Mouse (Mus musculus) lung, embryonic 14.5 days (tissue): ENCODE results near the gene Rftn1. TPM values are rescaled to one million over a fixed set of nuclear protein-coding genes. Genes with fewer than 3 reads are reported as not detected.
A peak's percentile ranks its signal among the peaks of the same experiment; 100 is the strongest.

ENCODE experiments used
- ATAC-seq: fragments of 200-750 bp; cut with Nextera tagmentation; 2 replicates; pipeline ENCODE4 v1.8.0; 2017; ENCODE audit warnings: mild to moderate bottlenecking, moderate TSS enrichment, moderate library complexity; ENCODE audit not compliant: insufficient read depth
- DNase-seq: peaks from one replicate; pipeline ENCODE4 v3.0.0-alpha.2; 2015
- H3K27ac ChIP-seq: fragments of 300-500 bp; sonication (generic); 2 replicates; pipeline ENCODE4 v1.5.1; 2014; ENCODE audit warnings: low read depth, mild to moderate bottlenecking, moderate library complexity
- H3K27me3 ChIP-seq: fragments of 300-500 bp; sonication (generic); 2 replicates; pipeline ENCODE4 v1.6.1; 2014; ENCODE audit warnings: low read length, control low read depth; ENCODE audit not compliant: insufficient read depth
- H3K36me3 ChIP-seq: fragments of 300-500 bp; sonication (generic); 2 replicates; pipeline ENCODE4 v1.6.1; 2014; ENCODE audit warnings: control low read depth; ENCODE audit not compliant: insufficient read depth
- H3K4me1 ChIP-seq: fragments of 300-500 bp; sonication (generic); 2 replicates; pipeline ENCODE4 v1.6.1; 2014; ENCODE audit warnings: antibody characterized with exemption, control low read depth; ENCODE audit not compliant: insufficient read depth
- H3K4me2 ChIP-seq: fragments of 300-500 bp; sonication (generic); 2 replicates; pipeline ENCODE4 v1.6.1; 2014; ENCODE audit warnings: mild to moderate bottlenecking
- H3K4me3 ChIP-seq: fragments of 300-500 bp; sonication (generic); 2 replicates; pipeline ENCODE4 v1.5.1; 2014; ENCODE audit warnings: low read depth, low read length
- H3K9ac ChIP-seq: fragments of 300-500 bp; sonication (generic); 2 replicates; pipeline ENCODE4 v1.6.1; 2014
- H3K9me3 ChIP-seq: fragments of 300-500 bp; sonication (generic); 2 replicates; pipeline ENCODE4 v1.6.1; 2016; ENCODE audit warnings: low read depth, low read length, control low read depth
- CTCF ChIP-seq: IDR thresholded peaks from 2 replicates; pipeline ENCODE4 v1.5.1; 2016; ENCODE audit warnings: antibody characterized with exemption, low read depth
- WGBS: fragments of 180-500 bp; shearing (Covaris S2); extraction: QIAGEN DNeasy Blood & Tissue Kit; methylation state at CpG from one replicate; pipeline ENCODE4 v1.1.7; 2014; 5-methylcytosine and 5-hydroxymethylcytosine counted together
- polyA plus RNA-seq: library from polyadenylated mRNA; unstranded; fragments of >200 nt; fragmentation: Nextera tagmentation; extraction: Ambion mirVana; gene quantifications from 2 replicates; pipeline ENCODE4 v1.2.1, GENCODE M21; 2014

The Rftn1 gene
- 17.4 and 19.0 TPM in 2 replicates for polyA plus RNA-seq

GRCm38 (mm10) chr17:50190131-50191015 lies at the start of gene Rftn1:
TSS of gene Rftn1 (minus strand) at chr17:50190674.
- Histone ChIP-seq H3K27me3 (peaks cover 14% of the 10 kb centered on the region), H3K4me1 (peaks cover 4% of the 10 kb centered on the region; the same call in 1 of the 2 replicates), H3K36me3 (no peaks in the 10 kb centered on the region), H3K9me3 (no peaks in the 10 kb centered on the region), H3K27ac (peak within 1 kb of the TSS; percentile 32; the same call in 1 of the 2 replicates), H3K4me3 (peak within 1 kb of the TSS; percentile 68), H3K4me2 (peak within 1 kb of the TSS; percentile 99), H3K9ac (peak within 1 kb of the TSS; percentile 66)
- DNase-seq: peak; percentile 64
- no peak for TF ChIP-seq CTCF
- WGBS: 1% methylated on average over 66 of the region's 79 CpGs
- ATAC-seq: peak; percentile 52

DNA sequence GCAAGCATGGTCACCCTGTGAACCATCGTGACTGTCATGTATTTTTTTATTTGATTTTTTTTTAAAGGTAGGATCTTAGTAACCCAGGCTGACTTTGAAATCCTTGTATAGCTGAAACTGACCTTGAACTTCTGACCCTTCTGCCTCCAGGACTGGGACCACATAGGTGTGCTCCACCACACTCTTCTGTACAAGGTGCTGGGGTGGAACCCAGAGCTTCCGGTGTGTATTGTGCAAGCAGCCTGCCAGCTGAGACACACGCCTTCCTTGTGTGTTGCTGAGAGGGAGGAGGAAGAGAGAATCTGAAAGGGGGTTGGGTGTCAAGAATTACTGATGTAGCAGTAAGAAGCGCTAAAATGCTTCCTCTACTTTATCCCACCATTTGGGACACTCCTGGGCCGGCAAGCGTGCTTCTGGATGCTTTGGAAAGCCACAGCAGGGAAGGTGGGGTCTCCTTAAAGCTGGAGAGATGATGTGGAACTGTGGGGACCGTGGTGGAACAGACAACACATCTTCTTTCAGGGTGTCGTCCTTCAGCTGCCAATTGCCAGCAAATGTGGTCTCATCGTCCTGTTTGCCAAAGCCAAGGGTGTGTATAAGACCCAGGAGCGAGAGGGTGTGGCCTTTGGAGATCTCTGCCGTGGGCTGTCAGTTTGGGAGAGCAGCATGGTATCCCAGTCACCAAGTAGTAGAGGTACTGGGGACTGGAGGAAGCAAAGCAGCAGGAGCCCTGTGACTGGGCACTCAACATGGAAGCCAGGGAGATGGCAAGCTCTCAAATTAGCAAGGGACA lies 47.5 kb upstream of the Rftn1 start:
- 0 out of 2 replicates have a peak, but pooled peaks cover 6% of the 10 kb centered on the region for H3K27me3 ChIP-seq
- H3K36me3 ChIP-seq: no peaks in the 10 kb centered on the region
- H3K9me3 ChIP-seq: no peaks in the 10 kb centered on the region
- WGBS: 49% methylated on average over 11 of the region's 11 CpGs
- no peaks in the 10 kb centered on the region for H3K4me1 ChIP-seq
- no peak for TF ChIP-seq CTCF
- H3K4me3 ChIP-seq: no peak overlapping the region
- no peak overlapping the region for H3K4me2 ChIP-seq
- no peak for ATAC-seq
- DNase-seq: no peak
- H3K27ac ChIP-seq: no peak overlapping the region
- H3K9ac ChIP-seq: no peak overlapping the region

DNA sequence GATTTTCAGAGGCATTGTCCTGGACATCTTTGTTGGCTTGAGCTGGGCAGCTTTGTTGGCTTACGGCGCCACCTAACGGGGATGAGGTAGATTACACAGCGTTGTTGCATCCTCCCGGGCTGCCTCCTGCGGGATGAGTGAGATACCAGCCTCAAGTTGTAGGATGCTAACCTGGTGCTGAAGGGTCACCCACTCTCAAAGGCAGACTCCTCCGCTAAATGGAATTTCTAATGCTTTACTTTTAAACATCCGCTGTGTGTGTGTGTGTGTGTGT lies 46.9 kb upstream of the Rftn1 start:
- peak; percentile 86 for ATAC-seq
- Histone ChIP-seq H3K36me3 (no peaks in the 10 kb centered on the region), H3K9ac (no peak overlapping the region), H3K4me1 (no peaks in the 10 kb centered on the region), H3K27me3 (0 out of 2 replicates have a peak, but pooled peaks cover 6% of the 10 kb centered on the region), H3K4me2 (no peak overlapping the region), H3K9me3 (no peaks in the 10 kb centered on the region), H3K27ac (no peak overlapping the region), H3K4me3 (no peak overlapping the region)
- peak; percentile 90 for DNase-seq
- WGBS: 6% methylated on average over 8 of the region's 8 CpGs
- TF ChIP-seq CTCF: peak; percentile 97

GRCm38 (mm10) chr17:50236702-50237435 lies 46.4 kb upstream of the Rftn1 start:
- TF ChIP-seq CTCF: no peak
- Histone ChIP-seq H3K36me3 (no peaks in the 10 kb centered on the region), H3K4me2 (no peak overlapping the region), H3K9me3 (no peaks in the 10 kb centered on the region), H3K4me1 (no peaks in the 10 kb centered on the region), H3K9ac (0 out of 2 replicates have a peak overlapping the region, but pooled peaks have one; percentile 9), H3K27me3 (0 out of 2 replicates have a peak, but pooled peaks cover 6% of the 10 kb centered on the region), H3K27ac (no peak overlapping the region), H3K4me3 (no peak overlapping the region)
- no peak for ATAC-seq
- WGBS: 52% methylated on average over 9 of the region's 9 CpGs
- DNase-seq: no peak

GRCm38 (mm10) chr17:50235943-50236701 lies 45.6 kb upstream of the Rftn1 start:
- no peak for DNase-seq
- no peak overlapping the region for H3K9ac ChIP-seq
- 0 out of 2 replicates have a peak, but pooled peaks cover 6% of the 10 kb centered on the region for H3K27me3 ChIP-seq
- no peak overlapping the region for H3K4me3 ChIP-seq
- ATAC-seq: no peak
- 61% methylated on average over 13 of the region's 13 CpGs for WGBS
- H3K27ac ChIP-seq: no peak overlapping the region
- H3K9me3 ChIP-seq: no peaks in the 10 kb centered on the region
- H3K36me3 ChIP-seq: no peaks in the 10 kb centered on the region
- H3K4me2 ChIP-seq: no peak overlapping the region
- H3K4me1 ChIP-seq: no peaks in the 10 kb centered on the region
- no peak for TF ChIP-seq CTCF

DNA sequence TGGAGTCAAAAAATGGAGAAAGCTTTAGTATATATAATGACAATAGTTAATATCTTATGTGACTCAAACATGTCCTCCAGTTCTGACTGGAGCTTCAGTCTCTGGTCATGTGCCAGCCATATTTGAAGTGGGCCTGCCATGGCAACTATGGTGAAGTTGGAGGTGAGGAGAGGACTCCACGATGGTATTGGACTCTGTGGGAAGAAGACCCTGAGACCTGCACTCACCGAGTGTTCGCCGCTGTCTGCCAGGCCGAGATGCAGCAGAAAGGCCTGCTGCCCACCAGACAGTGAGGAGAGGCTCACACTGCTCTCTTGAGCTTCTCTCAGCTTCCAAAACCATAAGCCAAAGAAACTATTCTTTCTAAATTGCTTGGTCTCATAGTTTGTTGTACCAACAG lies 43.5 kb upstream of the Rftn1 start:
- ATAC-seq (no peak), DNase-seq (no peak)
- Histone ChIP-seq H3K4me2 (no peak overlapping the region), H3K4me3 (no peak overlapping the region), H3K9me3 (no peaks in the 10 kb centered on the region), H3K4me1 (no peaks in the 10 kb centered on the region), H3K9ac (no peak overlapping the region), H3K27ac (no peak overlapping the region), H3K27me3 (0 out of 2 replicates have a peak, but pooled peaks cover 6% of the 10 kb centered on the region), H3K36me3 (no peaks in the 10 kb centered on the region)
- no peak for TF ChIP-seq CTCF
- 89% methylated on average over 5 of the region's 5 CpGs for WGBS
